ENCODE assay signal across 28 mouse cellular contexts in the genomic region with DNA sequence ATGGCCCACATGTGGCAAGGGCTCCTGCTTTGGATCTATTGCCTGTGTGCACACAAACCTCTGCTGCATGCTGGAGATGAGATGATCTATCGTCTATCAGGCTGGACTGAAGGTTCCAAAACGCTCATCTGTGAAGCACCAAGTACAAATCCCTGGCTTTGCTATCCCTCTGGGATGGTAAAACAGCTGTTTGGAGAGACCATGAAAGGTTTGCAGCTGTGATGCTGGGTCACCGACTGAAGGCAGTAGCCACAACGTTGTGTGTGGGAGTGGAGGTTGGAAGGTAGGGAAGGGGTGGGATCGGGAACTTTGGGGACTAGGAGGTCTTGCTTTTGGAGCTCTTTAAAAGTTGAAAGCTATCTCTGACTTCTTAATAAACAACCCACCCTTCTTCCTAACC.
"Had no signal": no experiment of that assay in that cellular context is flagged by ENCODE, and none has a peak within 500 bp of the region (broad histone marks: within the 10 kb centered on the region; RNA-seq: fewer than 3 reads in every experiment).

No protein-coding gene starts in this region.

- H3K4me2 ChIP-seq: embryonic facial prominence, embryonic 12.5 days; embryonic facial prominence, embryonic 13.5 days; embryonic facial prominence, embryonic 15.5 days; forebrain, embryonic 13.5 days; forebrain, embryonic 15.5 days; heart, embryonic 11.5 days; heart, embryonic 12.5 days had no signal

- H3K27me3 ChIP-seq: embryonic facial prominence, embryonic 12.5 days; embryonic facial prominence, embryonic 13.5 days; embryonic facial prominence, embryonic 15.5 days; forebrain, embryonic 13.5 days; forebrain, embryonic 15.5 days had no signal

- H3K27ac ChIP-seq: embryonic facial prominence, embryonic 10.5 days; embryonic facial prominence, embryonic 12.5 days; embryonic facial prominence, embryonic 13.5 days; embryonic facial prominence, embryonic 15.5 days; forebrain, embryonic 10.5 days; forebrain, embryonic 13.5 days; forebrain, embryonic 15.5 days; heart, adult 2 months; heart, embryonic 10.5 days had no signal

- H3K9me3 ChIP-seq: embryonic facial prominence, embryonic 10.5 days; embryonic facial prominence, embryonic 12.5 days; embryonic facial prominence, embryonic 13.5 days; embryonic facial prominence, embryonic 15.5 days; forebrain, embryonic 10.5 days; forebrain, embryonic 13.5 days; forebrain, embryonic 15.5 days; heart, embryonic 10.5 days; heart, embryonic 12.5 days had no signal

- H3K9ac ChIP-seq: embryonic facial prominence, embryonic 12.5 days; embryonic facial prominence, embryonic 13.5 days; embryonic facial prominence, embryonic 15.5 days; forebrain, embryonic 13.5 days; forebrain, embryonic 15.5 days; forebrain, postnatal 0 days; heart, embryonic 12.5 days had no signal

- H3K4me1 ChIP-seq: embryonic facial prominence, embryonic 12.5 days; forebrain, embryonic 13.5 days; forebrain, embryonic 15.5 days had no signal

- H3K4me3 ChIP-seq: embryonic facial prominence, embryonic 10.5 days; embryonic facial prominence, embryonic 12.5 days; embryonic facial prominence, embryonic 13.5 days; embryonic facial prominence, embryonic 15.5 days; erythroblast, embryonic 14.5 days; forebrain, embryonic 10.5 days; forebrain, embryonic 13.5 days; forebrain, embryonic 15.5 days; heart, adult 2 months; heart, embryonic 10.5 days; heart, embryonic 12.5 days had no signal

- ATAC-seq: forebrain, embryonic 13.5 days; forebrain, embryonic 14.5 days; forebrain, embryonic 15.5 days; forebrain, embryonic 16.5 days; forebrain, postnatal 0 days had no signal

- DNase-seq: cerebellum, adult 18-20 months; cerebellum, adult 2 months; cerebellum, adult 8-10 months; cerebellum, adult 9-10 months; cerebellum, adult 9-11 months; cerebellum, postnatal 10 days; cerebellum, postnatal 14 days; cerebellum, postnatal 25 days; cerebellum, postnatal 36 days; embryo, embryonic 11 days; forebrain, postnatal 0 days; gastrocnemius, postnatal 14 days; heart, adult 11 months; heart, adult 18-20 months; heart, adult 2 months had no signal

- H3K36me3 ChIP-seq: embryonic facial prominence, embryonic 10.5 days; embryonic facial prominence, embryonic 12.5 days; embryonic facial prominence, embryonic 13.5 days; embryonic facial prominence, embryonic 15.5 days; forebrain, embryonic 10.5 days; forebrain, embryonic 15.5 days; heart, embryonic 10.5 days; heart, embryonic 12.5 days had no signal
